Mouse (Mus musculus): ENCODE data around the gene 1700037C18Rik. TPM values are rescaled to one million over a fixed set of nuclear protein-coding genes. Genes with fewer than 3 reads are reported as not detected.

1700037C18Rik gene
- polyA plus RNA-seq (2012; rRNA removed): 6.9 and 9.1 TPM in 2 replicates

GRCm38 (mm10) chr16:3908537-3909111 lies at the start of gene 1700037C18Rik, which contains the start of gene Cluap1:
Gene 1700037C18Rik (minus strand): TSS chr16:3908689.
Gene Cluap1 (plus strand): TSS chr16:3908801.
- under 1% methylated on average over 33 of the region's 33 CpGs for WGBS
- Histone ChIP-seq H3K27me3 (ENCODE audit: control insufficient read depth, insufficient read depth, low read length) (no peaks in the 10 kb centered on the region), H3K4me1 (ENCODE audit: control insufficient read depth, insufficient read depth, insufficient read length, low read length) (no peaks in the 10 kb centered on the region), H3K27ac (ENCODE audit: insufficient read depth, low read depth, low read length) (peak within 1 kb of the TSS; percentile 67), H3K4me3 (ENCODE audit: low read depth, low read length) (peak within 1 kb of the TSS; percentile 71), H3K36me3 (ENCODE audit: control insufficient read depth, insufficient read depth, low read length) (peaks cover 25% of the 10 kb centered on the region)
- TF ChIP-seq CTCF (IDR thresholded peaks at IDR 0.05; ENCODE audit: extremely low read depth, insufficient read length, insufficient replicate concordance, low read depth, low read length) (peak; percentile 98), POLR2A (IDR thresholded peaks at IDR 0.05; ENCODE audit: low read depth, low read length) (peak; percentile 52; the same call in 1 of the 2 replicates)

- H3K36me3 ChIP-seq (ENCODE audit: control insufficient read depth, insufficient read depth, low read length): no peaks in the 10 kb centered on the region
- no peaks in the 10 kb centered on the region for H3K27me3 ChIP-seq (ENCODE audit: control insufficient read depth, insufficient read depth, low read length)
- 49% methylated on average over 6 of the region's 6 CpGs for WGBS
- no peak overlapping the region for H3K27ac ChIP-seq (ENCODE audit: insufficient read depth, low read depth, low read length)
- H3K4me3 ChIP-seq (ENCODE audit: low read depth, low read length): no peak overlapping the region
- no peak for TF ChIP-seq CTCF (IDR thresholded peaks at IDR 0.05; ENCODE audit: extremely low read depth, insufficient read length, insufficient replicate concordance, low read depth, low read length)
- TF ChIP-seq POLR2A (IDR thresholded peaks at IDR 0.05; ENCODE audit: low read depth, low read length): no peak
- H3K4me1 ChIP-seq (ENCODE audit: control insufficient read depth, insufficient read depth, insufficient read length, low read length): no peaks in the 10 kb centered on the region; the same call in 1 of the 2 replicates
Measured at GRCm38 (mm10) chr16:3956369-3956768, 47.9 kb upstream of the 1700037C18Rik start.

GRCm38 (mm10) chr16:3951141-3951540 lies 42.7 kb upstream of the 1700037C18Rik start:
- H3K27me3 ChIP-seq (ENCODE audit: control insufficient read depth, insufficient read depth, low read length): no peaks in the 10 kb centered on the region
- no peak for TF ChIP-seq POLR2A (IDR thresholded peaks at IDR 0.05; ENCODE audit: low read depth, low read length)
- no peak for TF ChIP-seq CTCF (IDR thresholded peaks at IDR 0.05; ENCODE audit: extremely low read depth, insufficient read length, insufficient replicate concordance, low read depth, low read length)
- WGBS: 87% methylated on average over 1 of the region's 1 CpGs
- no peak overlapping the region for H3K4me3 ChIP-seq (ENCODE audit: low read depth, low read length)
- no peaks in the 10 kb centered on the region; the same call in 1 of the 2 replicates for H3K4me1 ChIP-seq (ENCODE audit: control insufficient read depth, insufficient read depth, insufficient read length, low read length)
- no peak overlapping the region for H3K27ac ChIP-seq (ENCODE audit: insufficient read depth, low read depth, low read length)
- no peaks in the 10 kb centered on the region for H3K36me3 ChIP-seq (ENCODE audit: control insufficient read depth, insufficient read depth, low read length)

GRCm38 (mm10) chr16:3934701-3935100 lies 26.2 kb upstream of the 1700037C18Rik start:
- Histone ChIP-seq H3K36me3 (ENCODE audit: control insufficient read depth, insufficient read depth, low read length) (peaks cover 22% of the 10 kb centered on the region), H3K4me3 (ENCODE audit: low read depth, low read length) (no peak overlapping the region), H3K4me1 (ENCODE audit: control insufficient read depth, insufficient read depth, insufficient read length, low read length) (no peaks in the 10 kb centered on the region), H3K27me3 (ENCODE audit: control insufficient read depth, insufficient read depth, low read length) (no peaks in the 10 kb centered on the region), H3K27ac (ENCODE audit: insufficient read depth, low read depth, low read length) (no peak overlapping the region)
- TF ChIP-seq POLR2A (IDR thresholded peaks at IDR 0.05; ENCODE audit: low read depth, low read length) (no peak), CTCF (IDR thresholded peaks at IDR 0.05; ENCODE audit: extremely low read depth, insufficient read length, insufficient replicate concordance, low read depth, low read length) (no peak)
- WGBS: 78% methylated on average over 4 of the region's 4 CpGs

- H3K4me1 ChIP-seq (ENCODE audit: control insufficient read depth, insufficient read depth, insufficient read length, low read length): no peaks in the 10 kb centered on the region
- no peaks in the 10 kb centered on the region for H3K27me3 ChIP-seq (ENCODE audit: control insufficient read depth, insufficient read depth, low read length)
- no peak overlapping the region for H3K27ac ChIP-seq (ENCODE audit: insufficient read depth, low read depth, low read length)
- WGBS: 90% methylated on average over 1 of the region's 1 CpGs
- no peak for TF ChIP-seq POLR2A (IDR thresholded peaks at IDR 0.05; ENCODE audit: low read depth, low read length)
- TF ChIP-seq CTCF (IDR thresholded peaks at IDR 0.05; ENCODE audit: extremely low read depth, insufficient read length, insufficient replicate concordance, low read depth, low read length): no peak
- H3K4me3 ChIP-seq (ENCODE audit: low read depth, low read length): no peak overlapping the region
- peaks cover 22% of the 10 kb centered on the region for H3K36me3 ChIP-seq (ENCODE audit: control insufficient read depth, insufficient read depth, low read length)
Measured at GRCm38 (mm10) chr16:3934091-3934490, 25.6 kb upstream of the 1700037C18Rik start.

GRCm38 (mm10) chr16:3933536-3933935 lies 25.0 kb upstream of the 1700037C18Rik start:
- no peak for TF ChIP-seq CTCF (IDR thresholded peaks at IDR 0.05; ENCODE audit: extremely low read depth, insufficient read length, insufficient replicate concordance, low read depth, low read length)
- Histone ChIP-seq H3K27ac (ENCODE audit: insufficient read depth, low read depth, low read length) (no peak overlapping the region), H3K27me3 (ENCODE audit: control insufficient read depth, insufficient read depth, low read length) (no peaks in the 10 kb centered on the region), H3K4me1 (ENCODE audit: control insufficient read depth, insufficient read depth, insufficient read length, low read length) (no peaks in the 10 kb centered on the region), H3K4me3 (ENCODE audit: low read depth, low read length) (no peak overlapping the region), H3K36me3 (ENCODE audit: control insufficient read depth, insufficient read depth, low read length) (peaks cover 20% of the 10 kb centered on the region)
- WGBS: 93% methylated on average over 6 of the region's 6 CpGs

- TF ChIP-seq CTCF (IDR thresholded peaks at IDR 0.05; ENCODE audit: extremely low read depth, insufficient read length, insufficient replicate concordance, low read depth, low read length): no peak
- TF ChIP-seq POLR2A (IDR thresholded peaks at IDR 0.05; ENCODE audit: low read depth, low read length): no peak
- Histone ChIP-seq H3K36me3 (ENCODE audit: control insufficient read depth, insufficient read depth, low read length) (peaks cover 27% of the 10 kb centered on the region), H3K27ac (ENCODE audit: insufficient read depth, low read depth, low read length) (no peak overlapping the region), H3K4me3 (ENCODE audit: low read depth, low read length) (no peak overlapping the region), H3K4me1 (ENCODE audit: control insufficient read depth, insufficient read depth, insufficient read length, low read length) (no peaks in the 10 kb centered on the region), H3K27me3 (ENCODE audit: control insufficient read depth, insufficient read depth, low read length) (no peaks in the 10 kb centered on the region)
- WGBS: 78% methylated on average over 7 of the region's 7 CpGs
Measured at GRCm38 (mm10) chr16:3929151-3929550, 20.7 kb upstream of the 1700037C18Rik start.

Data from small intestine, adult 2 months (tissue).